Mouse (Mus musculus) forebrain, embryonic 11.5 days (tissue): ENCODE measurements at regions not wholly inside any gene's neighbourhood (a gene's known extent, or its start where the extent isn't known, plus 50 kb on each side); places are given as distances from the start of the nearest gene placed in this dataset.

Source experiments
- ATAC-seq: fragments of 200-750 bp; cut with Nextera tagmentation; replicated peaks from 2 replicates; pipeline ENCODE4 v1.8.0; 2017; ENCODE audit warnings: moderate TSS enrichment; ENCODE audit not compliant: low FRiP score
- DNase-seq: peaks from one replicate; pipeline ENCODE4 v3.0.0-alpha.2; 2017; ENCODE audit warnings: low spot score
- H3K27ac ChIP-seq: fragments of 300-500 bp; sonication (generic); 2 replicates; pipeline ENCODE4 v1.5.1; 2014; ENCODE audit warnings: low read depth, low read length
- H3K27me3 ChIP-seq: fragments of 300-500 bp; sonication (generic); 2 replicates; pipeline ENCODE4 v1.6.1; 2014; ENCODE audit warnings: mild to moderate bottlenecking, low read length, mixed read lengths; ENCODE audit not compliant: control insufficient read depth, insufficient read depth
- H3K36me3 ChIP-seq: fragments of 300-500 bp; sonication (generic); 2 replicates; pipeline ENCODE4 v1.6.1; 2014; ENCODE audit warnings: mild to moderate bottlenecking, low read length, moderate library complexity, mixed read lengths; ENCODE audit not compliant: control insufficient read depth, insufficient read depth
- H3K4me1 ChIP-seq: fragments of 300-500 bp; sonication (generic); replicated peaks from 2 replicates; pipeline ENCODE4 v1.6.1; 2014; ENCODE audit warnings: low read length, mixed read lengths; ENCODE audit not compliant: control insufficient read depth, insufficient read depth
- H3K4me2 ChIP-seq: fragments of 300-500 bp; sonication (generic); 2 replicates; pipeline ENCODE4 v1.6.1; 2014; ENCODE audit warnings: low read depth, mild to moderate bottlenecking, low read length, moderate library complexity, mixed read lengths; ENCODE audit not compliant: severe bottlenecking
- H3K4me3 ChIP-seq: fragments of 300-500 bp; sonication (generic); 2 replicates; pipeline ENCODE4 v1.5.1; 2014; ENCODE audit warnings: low read depth, low read length
- H3K9ac ChIP-seq: fragments of 300-500 bp; sonication (generic); 2 replicates; pipeline ENCODE4 v1.6.1; 2014; ENCODE audit warnings: low read length
- H3K9me3 ChIP-seq: fragments of 300-500 bp; sonication (generic); 2 replicates; pipeline ENCODE4 v1.6.1; 2016; ENCODE audit warnings: low read length, mixed read lengths; ENCODE audit not compliant: control insufficient read depth
- WGBS: fragments of 180-500 bp; shearing (Covaris S2); extraction: QIAGEN DNeasy Blood & Tissue Kit; methylation state at CpG from one replicate; pipeline ENCODE4 v1.1.7; 2014; 5-methylcytosine and 5-hydroxymethylcytosine counted together

DNA sequence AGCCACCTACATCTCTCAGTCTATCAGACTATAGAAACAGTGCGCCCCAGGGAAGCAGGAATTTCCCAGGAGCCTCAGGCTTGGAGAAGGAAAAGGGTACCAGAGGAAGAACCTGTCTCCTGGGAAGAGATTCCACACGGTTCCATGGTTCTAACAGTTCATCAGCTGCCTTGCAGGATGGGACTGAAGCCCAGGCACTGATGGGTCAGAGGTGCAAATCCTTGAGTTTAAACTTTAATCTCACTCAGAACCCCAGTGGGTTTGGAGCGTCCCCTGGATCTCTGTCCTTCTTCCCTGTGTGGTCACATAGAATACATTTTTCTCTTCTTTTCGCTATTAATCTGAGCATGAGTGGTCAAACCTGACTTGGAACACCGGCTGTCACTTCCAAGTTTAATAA is 67.9 kb upstream of the Slc22a12 start:
- Histone ChIP-seq H3K27me3 (no peaks in the 10 kb centered on the region), H3K4me2 (no peak overlapping the region), H3K36me3 (no peaks in the 10 kb centered on the region), H3K27ac (no peak overlapping the region), H3K9ac (no peak overlapping the region), H3K4me1 (no peaks in the 10 kb centered on the region; the same call in 1 of the 2 replicates), H3K9me3 (no peaks in the 10 kb centered on the region), H3K4me3 (no peak overlapping the region)
- no peak for DNase-seq
- WGBS = 84% methylated on average over 5 of the region's 5 CpGs
- ATAC-seq = no peak

- no peaks in the 10 kb centered on the region for H3K36me3 ChIP-seq
- no peak for DNase-seq
- ATAC-seq = no peak
- H3K9ac ChIP-seq = no peak overlapping the region
- H3K4me3 ChIP-seq = no peak overlapping the region
- H3K4me2 ChIP-seq = no peak overlapping the region
- H3K9me3 ChIP-seq = no peaks in the 10 kb centered on the region
- H3K27me3 ChIP-seq = no peaks in the 10 kb centered on the region
- no peaks in the 10 kb centered on the region; the same call in 1 of the 2 replicates for H3K4me1 ChIP-seq
- H3K27ac ChIP-seq = no peak overlapping the region
- WGBS = 32% methylated on average over 8 of the region's 8 CpGs
Measured at GRCm38 (mm10) chr19:6610051-6610450, 67.2 kb upstream of the Slc22a12 start.

GRCm38 (mm10) chr19:6607501-6607900 is 64.7 kb upstream of the Slc22a12 start:
- Histone ChIP-seq H3K9ac (no peak overlapping the region), H3K27me3 (no peaks in the 10 kb centered on the region), H3K4me2 (no peak overlapping the region), H3K4me1 (no peaks in the 10 kb centered on the region; the same call in 1 of the 2 replicates), H3K36me3 (no peaks in the 10 kb centered on the region), H3K27ac (no peak overlapping the region), H3K9me3 (no peaks in the 10 kb centered on the region), H3K4me3 (no peak overlapping the region)
- ATAC-seq = no peak
- DNase-seq = no peak
- WGBS = 81% methylated on average over 2 of the region's 2 CpGs

GRCm38 (mm10) chr19:6606667-6607066 is 63.8 kb upstream of the Slc22a12 start:
- H3K9me3 ChIP-seq = no peaks in the 10 kb centered on the region
- no peak overlapping the region for H3K9ac ChIP-seq
- no peak for DNase-seq
- H3K4me3 ChIP-seq = no peak overlapping the region
- 90% methylated on average over 7 of the region's 7 CpGs for WGBS
- no peak for ATAC-seq
- H3K27me3 ChIP-seq = no peaks in the 10 kb centered on the region
- H3K4me1 ChIP-seq = no peaks in the 10 kb centered on the region; the same call in 1 of the 2 replicates
- H3K36me3 ChIP-seq = no peaks in the 10 kb centered on the region
- no peak overlapping the region for H3K27ac ChIP-seq
- H3K4me2 ChIP-seq = no peak overlapping the region

GRCm38 (mm10) chr19:6604702-6605101 is 61.9 kb upstream of the Slc22a12 start:
- H3K27me3 ChIP-seq = no peaks in the 10 kb centered on the region
- no peak overlapping the region for H3K4me2 ChIP-seq
- H3K9ac ChIP-seq = no peak overlapping the region
- H3K9me3 ChIP-seq = no peaks in the 10 kb centered on the region
- H3K4me1 ChIP-seq = no peaks in the 10 kb centered on the region
- H3K36me3 ChIP-seq = no peaks in the 10 kb centered on the region
- H3K27ac ChIP-seq = no peak overlapping the region
- ATAC-seq (no peak), DNase-seq (no peak)
- 60% methylated on average over 8 of the region's 8 CpGs for WGBS
- no peak overlapping the region for H3K4me3 ChIP-seq

DNA sequence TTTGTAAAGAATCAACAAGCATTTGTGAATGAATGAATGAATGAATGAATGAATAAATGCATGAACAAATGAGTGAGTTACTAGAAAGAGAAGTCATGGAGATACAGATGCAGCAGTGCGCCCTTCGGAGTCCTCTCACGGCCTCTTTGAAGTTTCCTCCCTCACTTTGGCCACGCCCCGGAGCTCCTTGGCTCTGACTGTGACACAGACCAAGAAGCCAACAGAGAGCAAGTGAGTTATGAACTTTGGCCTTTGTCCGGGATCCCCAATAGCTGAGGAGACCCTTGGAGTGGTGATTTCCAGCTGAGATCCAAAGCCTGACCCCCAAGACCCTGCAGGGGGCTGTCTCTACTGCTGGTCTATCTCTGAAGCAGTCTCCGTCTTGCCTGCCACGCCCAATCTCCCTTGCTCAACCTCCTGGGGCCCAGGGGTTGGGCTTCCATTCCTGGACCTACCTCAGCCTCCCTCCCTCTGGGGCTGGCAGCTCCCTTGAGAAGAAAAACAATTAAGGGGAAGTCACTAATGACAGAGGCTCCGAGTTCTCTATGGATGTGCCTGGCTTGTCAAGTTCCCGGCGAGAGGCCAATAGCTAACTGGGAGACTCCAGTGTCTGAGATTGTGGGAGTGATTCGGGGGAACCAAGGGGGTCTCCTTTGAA is 58.2 kb upstream of the Slc22a12 start:
- Histone ChIP-seq H3K36me3 (no peaks in the 10 kb centered on the region), H3K9ac (no peak overlapping the region), H3K9me3 (no peaks in the 10 kb centered on the region), H3K4me1 (no peaks in the 10 kb centered on the region), H3K27ac (no peak overlapping the region), H3K4me3 (no peak overlapping the region), H3K4me2 (no peak overlapping the region), H3K27me3 (no peaks in the 10 kb centered on the region)
- DNase-seq = no peak
- no peak for ATAC-seq
- 54% methylated on average over 12 of the region's 12 CpGs for WGBS

- Histone ChIP-seq H3K4me1 (no peaks in the 10 kb centered on the region), H3K4me3 (no peak overlapping the region), H3K9me3 (no peaks in the 10 kb centered on the region), H3K27ac (no peak overlapping the region), H3K9ac (no peak overlapping the region), H3K36me3 (no peaks in the 10 kb centered on the region), H3K27me3 (no peaks in the 10 kb centered on the region), H3K4me2 (no peak overlapping the region)
- no peak for ATAC-seq
- no peak for DNase-seq
- 90% methylated on average over 3 of the region's 3 CpGs for WGBS
Measured at GRCm38 (mm10) chr19:6599281-6599680, 56.4 kb upstream of the Slc22a12 start.

DNA sequence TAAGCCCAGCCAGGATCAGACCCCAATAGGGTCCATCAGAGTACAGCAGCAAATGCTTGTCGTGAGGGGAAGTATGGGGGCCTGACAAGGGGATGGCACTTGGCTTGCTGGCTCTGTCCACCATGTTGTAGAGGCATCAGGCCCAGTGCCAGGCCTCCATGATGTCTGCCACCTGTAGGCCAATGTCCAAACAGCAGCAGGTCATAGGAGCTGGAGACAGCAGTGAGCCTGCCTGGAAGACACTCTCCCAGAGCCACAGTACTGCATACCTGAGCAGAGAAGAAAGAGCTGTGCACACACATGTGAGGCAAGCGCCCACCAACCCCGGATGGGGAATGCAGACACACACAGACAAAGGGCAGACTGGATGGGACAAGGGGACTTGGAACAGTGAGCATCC is 55.4 kb upstream of the Slc22a12 start:
- H3K9ac ChIP-seq = no peak overlapping the region
- WGBS = 83% methylated on average over 3 of the region's 3 CpGs
- H3K4me1 ChIP-seq = no peaks in the 10 kb centered on the region
- no peaks in the 10 kb centered on the region for H3K36me3 ChIP-seq
- H3K9me3 ChIP-seq = no peaks in the 10 kb centered on the region
- H3K27me3 ChIP-seq = no peaks in the 10 kb centered on the region
- DNase-seq (no peak), ATAC-seq (no peak)
- H3K4me3 ChIP-seq = no peak overlapping the region
- H3K27ac ChIP-seq = no peak overlapping the region
- H3K4me2 ChIP-seq = no peak overlapping the region

GRCm38 (mm10) chr19:6595801-6596200 is 53.0 kb upstream of the Slc22a12 start:
- Histone ChIP-seq H3K27ac (no peak overlapping the region), H3K27me3 (no peaks in the 10 kb centered on the region), H3K4me3 (no peak overlapping the region), H3K36me3 (no peaks in the 10 kb centered on the region), H3K4me1 (no peaks in the 10 kb centered on the region), H3K9me3 (no peaks in the 10 kb centered on the region), H3K9ac (no peak overlapping the region), H3K4me2 (no peak overlapping the region)
- ATAC-seq (no peak), DNase-seq (no peak)
- 58% methylated on average over 9 of the region's 9 CpGs for WGBS
